Mouse (Mus musculus): ENCODE results near the gene Apol7c.
"Not testable (repeated sequence)": the region's sequence is repeated elsewhere in the genome, so short reads cannot be mapped to it uniquely, and the experiment has no call there.

GRCm38 (mm10) chr15:77494694-77495093 is 38.4 kb downstream of the Apol7c start:
- TF ChIP-seq CTCF (IDR thresholded peaks at IDR 0.05; ENCODE audit: borderline replicate concordance, control insufficient read depth, extremely low read depth, insufficient read depth, low read length, poor library complexity); POLR2A (IDR thresholded peaks at IDR 0.05; ENCODE audit: control insufficient read depth, extremely low read depth, insufficient read depth, low read length, poor library complexity): not testable (repeated sequence)
